Mouse (Mus musculus) embryonic fibroblast, embryonic 13.5 days (primary cell): ENCODE data around the gene Dll3.

Source experiments
- CTCF ChIP-seq: IDR thresholded peaks from 2 replicates; pipeline ENCODE4 v1.5.1; 2011; ENCODE audit warnings: mild to moderate bottlenecking, control low read depth, low read length, moderate library complexity, borderline replicate concordance; ENCODE audit not compliant: insufficient read depth
- POLR2A ChIP-seq: IDR thresholded peaks from 2 replicates; pipeline ENCODE4 v1.6.1; 2011; ENCODE audit warnings: low read depth, mild to moderate bottlenecking, control low read depth, low read length, moderate library complexity

GRCm38 (mm10) chr7:28263786-28264185 lies 38.3 kb downstream of the Dll3 start:
- TF ChIP-seq POLR2A: no peak
- TF ChIP-seq CTCF: no peak
